Mouse (Mus musculus): ENCODE measurements around the gene Cnih4.

The Cnih4 gene

GRCm38 (mm10) chr1:181211403-181211919, 67.0 kb downstream of the Cnih4 start:
- in situ Hi-C loops (cut with MboI): no loop called here

GRCm38 (mm10) chr1:181211920-181212633, 67.6 kb downstream of the Cnih4 start, which contains the start of gene Wdr26:
TSS of gene Wdr26 (minus strand) at chr1:181212001.
- in situ Hi-C loops (cut with MboI): no loop called here

GRCm38 (mm10) chr1:181214296-181215035, 70.0 kb downstream of the Cnih4 start:
- in situ Hi-C loops (cut with MboI): no loop called here

- in situ Hi-C loops (cut with MboI): no loop called here
These were observed 71.8 kb downstream of the Cnih4 start for GRCm38 (mm10) chr1:181216315-181216714.

Measured in mature B cell (primary cell).